Mouse (Mus musculus) hindbrain, embryonic 16.5 days (tissue): ENCODE results near the gene Nupl2. TPM values are rescaled to one million over a fixed set of nuclear protein-coding genes. Genes with fewer than 3 reads are reported as not detected.

Source experiments
- ATAC-seq: fragments of 200-750 bp; cut with Nextera tagmentation; 2 replicates; pipeline ENCODE4 v1.8.0; 2017; ENCODE audit warnings: moderate TSS enrichment, moderate library complexity
- H3K27ac ChIP-seq: fragments of 300-500 bp; sonication (generic); 2 replicates; pipeline ENCODE4 v1.5.1; 2014; ENCODE audit warnings: low read depth, mild to moderate bottlenecking, control low read depth, low read length, moderate library complexity
- H3K27me3 ChIP-seq: fragments of 300-500 bp; sonication (generic); replicated peaks from 2 replicates; pipeline ENCODE4 v1.6.1; 2014; ENCODE audit warnings: low read length; ENCODE audit not compliant: control insufficient read depth, insufficient read depth
- H3K36me3 ChIP-seq: fragments of 300-500 bp; sonication (generic); 2 replicates; pipeline ENCODE4 v1.6.1; 2014; ENCODE audit warnings: mild to moderate bottlenecking, low read length, moderate library complexity, mixed read lengths; ENCODE audit not compliant: control insufficient read depth, insufficient read depth
- H3K4me1 ChIP-seq: fragments of 300-500 bp; sonication (generic); 2 replicates; pipeline ENCODE4 v1.6.1; 2014; ENCODE audit warnings: low read depth, low read length; ENCODE audit not compliant: control insufficient read depth, insufficient read depth
- H3K4me2 ChIP-seq: fragments of 300-500 bp; sonication (generic); 2 replicates; pipeline ENCODE4 v1.6.1; 2014; ENCODE audit warnings: mild to moderate bottlenecking, low read length, control low read depth, moderate library complexity
- H3K4me3 ChIP-seq: fragments of 300-500 bp; sonication (generic); 2 replicates; pipeline ENCODE4 v1.5.1; 2014; ENCODE audit warnings: mild to moderate bottlenecking, low read length, control low read depth, moderate library complexity
- H3K9ac ChIP-seq: fragments of 300-500 bp; sonication (generic); 2 replicates; pipeline ENCODE4 v1.6.1; 2014; ENCODE audit warnings: low read depth, mild to moderate bottlenecking, control low read depth, low read length, moderate library complexity
- H3K9me3 ChIP-seq: fragments of 300-500 bp; sonication (generic); 2 replicates; pipeline ENCODE4 v1.6.1; 2014; ENCODE audit warnings: mild to moderate bottlenecking, low read length, moderate library complexity; ENCODE audit not compliant: control insufficient read depth
- WGBS: fragments of 180-500 bp; shearing (Covaris S2); extraction: QIAGEN DNeasy Blood & Tissue Kit; methylation state at CpG from one replicate; pipeline ENCODE4 v1.1.7; 2014; 5-methylcytosine and 5-hydroxymethylcytosine counted together
- polyA plus RNA-seq: library from polyadenylated mRNA; unstranded; fragments of >200 nt; fragmentation: Nextera tagmentation; extraction: Ambion mirVana; gene quantifications from 2 replicates; pipeline ENCODE4 v1.2.1, GENCODE M21; 2015

The Nupl2 gene
- polyA plus RNA-seq, 1 experiment from 2014 or later = 11.9 TPM

GRCm38 (mm10) chr5:24167263-24167662 lies 2.5 kb downstream of the Nupl2 start:
- Histone ChIP-seq H3K9ac (no peak overlapping the region), H3K4me1 (peaks cover 4% of the 10 kb centered on the region)
- 45% methylated on average over 5 of the region's 5 CpGs for WGBS

GRCm38 (mm10) chr5:24169881-24170280 lies 5.1 kb downstream of the Nupl2 start:
- Histone ChIP-seq H3K27me3 (no peaks in the 10 kb centered on the region), H3K9me3 (no peaks in the 10 kb centered on the region), H3K9ac (no peak overlapping the region), H3K27ac (no peak overlapping the region), H3K4me2 (no peak overlapping the region), H3K4me3 (no peak overlapping the region), H3K4me1 (peaks cover 4% of the 10 kb centered on the region), H3K36me3 (peaks cover 11% of the 10 kb centered on the region)
- no peak for ATAC-seq
- 95% methylated on average over 6 of the region's 6 CpGs for WGBS

More at GRCm38 (mm10) chr5:24167263-24167662, 2.5 kb downstream of the Nupl2 start:
- H3K36me3 ChIP-seq = peaks cover 9% of the 10 kb centered on the region
- H3K27me3 ChIP-seq = no peaks in the 10 kb centered on the region
- no peak overlapping the region for H3K4me2 ChIP-seq
- ATAC-seq = no peak
- no peak overlapping the region for H3K27ac ChIP-seq
- no peaks in the 10 kb centered on the region for H3K9me3 ChIP-seq
- H3K4me3 ChIP-seq = no peak overlapping the region

GRCm38 (mm10) chr5:24172092-24172491 lies 7.3 kb downstream of the Nupl2 start:
- no peak overlapping the region for H3K9ac ChIP-seq
- H3K4me1 ChIP-seq = no peaks in the 10 kb centered on the region
- H3K4me3 ChIP-seq = no peak overlapping the region
- no peaks in the 10 kb centered on the region for H3K27me3 ChIP-seq
- H3K36me3 ChIP-seq = peaks cover 11% of the 10 kb centered on the region
- no peaks in the 10 kb centered on the region for H3K9me3 ChIP-seq
- H3K4me2 ChIP-seq = no peak overlapping the region
- ATAC-seq = no peak
- no peak overlapping the region for H3K27ac ChIP-seq

- no peak overlapping the region for H3K27ac ChIP-seq
- H3K4me3 ChIP-seq = no peak overlapping the region
- H3K4me2 ChIP-seq = no peak overlapping the region
- H3K4me1 ChIP-seq = no peaks in the 10 kb centered on the region
- peaks cover 34% of the 10 kb centered on the region for H3K36me3 ChIP-seq
- no peak overlapping the region for H3K9ac ChIP-seq
- H3K9me3 ChIP-seq = no peaks in the 10 kb centered on the region
- H3K27me3 ChIP-seq = no peaks in the 10 kb centered on the region
- no peak for ATAC-seq
- WGBS = 94% methylated on average over 16 of the region's 16 CpGs
These were observed 16.9 kb downstream of the Nupl2 start for GRCm38 (mm10) chr5:24181514-24182295.

GRCm38 (mm10) chr5:24182296-24182734 lies 17.6 kb downstream of the Nupl2 start:
- WGBS = 95% methylated on average over 9 of the region's 9 CpGs

GRCm38 (mm10) chr5:24183096-24183495 lies 18.3 kb downstream of the Nupl2 start:
- 90% methylated on average over 6 of the region's 6 CpGs for WGBS
- no peak for ATAC-seq
- Histone ChIP-seq H3K27me3 (no peaks in the 10 kb centered on the region), H3K4me2 (no peak overlapping the region), H3K9me3 (no peaks in the 10 kb centered on the region; the same call in 1 of the 2 replicates), H3K4me3 (no peak overlapping the region), H3K4me1 (no peaks in the 10 kb centered on the region), H3K27ac (no peak overlapping the region), H3K36me3 (peaks cover 38% of the 10 kb centered on the region), H3K9ac (no peak overlapping the region)

More at GRCm38 (mm10) chr5:24182296-24182734, 17.6 kb downstream of the Nupl2 start:
- Histone ChIP-seq H3K27ac (no peak overlapping the region), H3K9ac (no peak overlapping the region), H3K4me2 (no peak overlapping the region), H3K36me3 (peaks cover 38% of the 10 kb centered on the region), H3K4me3 (no peak overlapping the region), H3K27me3 (no peaks in the 10 kb centered on the region), H3K9me3 (no peaks in the 10 kb centered on the region; the same call in 1 of the 2 replicates), H3K4me1 (no peaks in the 10 kb centered on the region)
- no peak for ATAC-seq

- no peaks in the 10 kb centered on the region for H3K27me3 ChIP-seq
- no peak overlapping the region for H3K27ac ChIP-seq
- H3K9me3 ChIP-seq = no peaks in the 10 kb centered on the region; the same call in 1 of the 2 replicates
- H3K36me3 ChIP-seq = peaks cover 38% of the 10 kb centered on the region
- no peak overlapping the region for H3K4me3 ChIP-seq
- WGBS = 95% methylated on average over 5 of the region's 5 CpGs
- no peak overlapping the region for H3K4me2 ChIP-seq
- no peaks in the 10 kb centered on the region for H3K4me1 ChIP-seq
- no peak for ATAC-seq
- no peak overlapping the region for H3K9ac ChIP-seq
These were observed 19.2 kb downstream of the Nupl2 start for GRCm38 (mm10) chr5:24184011-24184410.

GRCm38 (mm10) chr5:24188476-24188875 lies 23.7 kb downstream of the Nupl2 start:
- H3K4me2 ChIP-seq = no peak overlapping the region
- H3K36me3 ChIP-seq = peaks cover 14% of the 10 kb centered on the region
- H3K9ac ChIP-seq = no peak overlapping the region
- H3K4me1 ChIP-seq = no peaks in the 10 kb centered on the region
- H3K27me3 ChIP-seq = no peaks in the 10 kb centered on the region
- no peak overlapping the region for H3K27ac ChIP-seq
- H3K4me3 ChIP-seq = no peak overlapping the region
- 79% methylated on average over 4 of the region's 4 CpGs for WGBS
- H3K9me3 ChIP-seq = no peaks in the 10 kb centered on the region; the same call in 1 of the 2 replicates
- ATAC-seq = no peak

GRCm38 (mm10) chr5:24191821-24192220 lies 27.1 kb downstream of the Nupl2 start:
- H3K4me1 ChIP-seq = no peaks in the 10 kb centered on the region
- peaks cover 2% of the 10 kb centered on the region; the same call in 1 of the 2 replicates for H3K36me3 ChIP-seq
- H3K9me3 ChIP-seq = no peaks in the 10 kb centered on the region; the same call in 1 of the 2 replicates
- H3K4me2 ChIP-seq = no peak overlapping the region
- WGBS = 91% methylated on average over 2 of the region's 2 CpGs
- H3K4me3 ChIP-seq = no peak overlapping the region
- H3K27ac ChIP-seq = no peak overlapping the region
- no peaks in the 10 kb centered on the region for H3K27me3 ChIP-seq
- no peak for ATAC-seq
- H3K9ac ChIP-seq = no peak overlapping the region
